Mouse (Mus musculus) skeletal muscle tissue, adult 2 months (tissue): Measurements from ENCODE around the gene Gprc5c.
"Not testable (repeated sequence)": the region's sequence is repeated elsewhere in the genome, so short reads cannot be mapped to it uniquely, and the experiment has no call there.

Source experiments
- DNase-seq: peaks from one replicate; pipeline ENCODE4 v3.0.0-alpha.2; 2012; ENCODE audit warnings: low read depth, low spot score

Gene Gprc5c

GRCm38 (mm10) chr11:114907567-114907966 lies 56.6 kb downstream of the Gprc5c start:
- DNase-seq: peak; percentile 22

- no peak for DNase-seq
Measured at GRCm38 (mm10) chr11:114908086-114908485, 57.1 kb downstream of the Gprc5c start.

- not testable (repeated sequence) for DNase-seq
Measured at GRCm38 (mm10) chr11:114909538-114909937, 58.6 kb downstream of the Gprc5c start.

- DNase-seq: peak; percentile 65
Measured at GRCm38 (mm10) chr11:114912847-114913246, 61.9 kb downstream of the Gprc5c start.

GRCm38 (mm10) chr11:114914978-114915377 lies 64.0 kb downstream of the Gprc5c start:
- no peak for DNase-seq

- no peak for DNase-seq
Measured at GRCm38 (mm10) chr11:114917120-114917519, 66.2 kb downstream of the Gprc5c start.
